Mouse (Mus musculus): ENCODE data around the gene Ctsw. TPM values are rescaled to one million over a fixed set of nuclear protein-coding genes. Genes with fewer than 3 reads are reported as not detected.
A peak's percentile ranks its signal among the peaks of the same experiment; 100 is the strongest.

The Ctsw gene
- polyA plus RNA-seq, 1 experiment from 2014 or later: 1.9 TPM

- Histone ChIP-seq H3K9me3 (no peaks in the 10 kb centered on the region), H3K4me3 (peak overlapping the region; percentile 69), H3K27ac (peak overlapping the region; percentile 92), H3K4me2 (replicated peaks) (peak overlapping the region; percentile 87), H3K4me1 (peaks cover 15% of the 10 kb centered on the region), H3K27me3 (no peaks in the 10 kb centered on the region; the same call in 1 of the 2 replicates), H3K36me3 (peaks cover 23% of the 10 kb centered on the region), H3K9ac (peak overlapping the region; percentile 91)
- peak; percentile 72 for ATAC-seq (ENCODE audit: insufficient number of reproducible peaks, insufficient read depth, low FRiP score, low TSS enrichment)
- under 1% methylated on average over 39 of the region's 68 CpGs for WGBS
Measured at GRCm38 (mm10) chr19:5474281-5475068, 6.2 kb upstream of the Ctsw start.

GRCm38 (mm10) chr19:5473720-5474119 lies 5.4 kb upstream of the Ctsw start, which contains the start of gene Efemp2:
Gene Efemp2, plus strand, starts transcription at chr19:5473954.
- Histone ChIP-seq H3K9ac (peak within 1 kb of the TSS; percentile 91), H3K36me3 (peaks cover 17% of the 10 kb centered on the region), H3K4me2 (replicated peaks) (peak within 1 kb of the TSS; percentile 87), H3K27ac (peak within 1 kb of the TSS; percentile 92), H3K4me1 (peaks cover 15% of the 10 kb centered on the region), H3K4me3 (peak within 1 kb of the TSS; percentile 69), H3K27me3 (no peaks in the 10 kb centered on the region; the same call in 1 of the 2 replicates), H3K9me3 (no peaks in the 10 kb centered on the region)
- peak; percentile 35; the same call in 1 of the 2 replicates for ATAC-seq (ENCODE audit: insufficient number of reproducible peaks, insufficient read depth, low FRiP score, low TSS enrichment)
- 1% methylated on average over 22 of the region's 22 CpGs for WGBS

GRCm38 (mm10) chr19:5472857-5473256 lies 4.5 kb upstream of the Ctsw start:
- no peak overlapping the region for H3K27ac ChIP-seq
- peak overlapping the region; percentile 87; the same call in 1 of the 2 replicates for H3K4me2 ChIP-seq (replicated peaks)
- 82% methylated on average over 3 of the region's 3 CpGs for WGBS
- H3K9me3 ChIP-seq: no peaks in the 10 kb centered on the region
- H3K9ac ChIP-seq: no peak overlapping the region
- H3K36me3 ChIP-seq: peaks cover 11% of the 10 kb centered on the region
- no peaks in the 10 kb centered on the region; the same call in 1 of the 2 replicates for H3K27me3 ChIP-seq
- no peak overlapping the region; the same call in 1 of the 2 replicates for H3K4me3 ChIP-seq
- ATAC-seq (ENCODE audit: insufficient number of reproducible peaks, insufficient read depth, low FRiP score, low TSS enrichment): no peak
- peaks cover 15% of the 10 kb centered on the region for H3K4me1 ChIP-seq

- peaks cover 14% of the 10 kb centered on the region for H3K36me3 ChIP-seq
Measured at GRCm38 (mm10) chr19:5471846-5472245, 3.5 kb upstream of the Ctsw start.

GRCm38 (mm10) chr19:5466916-5467500 lies 1.3 kb downstream of the Ctsw start:
- Histone ChIP-seq H3K36me3 (peaks cover 54% of the 10 kb centered on the region), H3K27me3 (no peaks in the 10 kb centered on the region; the same call in 1 of the 2 replicates), H3K9me3 (no peaks in the 10 kb centered on the region), H3K4me1 (peaks cover 4% of the 10 kb centered on the region; the same call in 1 of the 2 replicates), H3K4me2 (replicated peaks) (no peak overlapping the region), H3K9ac (no peak overlapping the region), H3K4me3 (no peak overlapping the region), H3K27ac (no peak overlapping the region)
- WGBS: 88% methylated on average over 6 of the region's 6 CpGs
- ATAC-seq (ENCODE audit: insufficient number of reproducible peaks, insufficient read depth, low FRiP score, low TSS enrichment): no peak

More at GRCm38 (mm10) chr19:5471846-5472245, 3.5 kb upstream of the Ctsw start:
- no peak overlapping the region for H3K4me3 ChIP-seq
- H3K4me2 ChIP-seq (replicated peaks): no peak overlapping the region
- 40% methylated on average over 5 of the region's 5 CpGs for WGBS
- no peaks in the 10 kb centered on the region for H3K9me3 ChIP-seq
- no peak overlapping the region for H3K9ac ChIP-seq
- no peak overlapping the region for H3K27ac ChIP-seq
- no peak for ATAC-seq (ENCODE audit: insufficient number of reproducible peaks, insufficient read depth, low FRiP score, low TSS enrichment)
- H3K27me3 ChIP-seq: no peaks in the 10 kb centered on the region; the same call in 1 of the 2 replicates
- H3K4me1 ChIP-seq: peaks cover 15% of the 10 kb centered on the region

GRCm38 (mm10) chr19:5465037-5465436 lies 3.3 kb downstream of the Ctsw start:
- Histone ChIP-seq H3K4me1 (peaks cover 13% of the 10 kb centered on the region), H3K27ac (no peak overlapping the region), H3K9me3 (no peaks in the 10 kb centered on the region), H3K27me3 (no peaks in the 10 kb centered on the region; the same call in 1 of the 2 replicates), H3K36me3 (peaks cover 55% of the 10 kb centered on the region), H3K4me3 (no peak overlapping the region), H3K9ac (no peak overlapping the region), H3K4me2 (replicated peaks) (no peak overlapping the region)
- ATAC-seq (ENCODE audit: insufficient number of reproducible peaks, insufficient read depth, low FRiP score, low TSS enrichment): no peak
- 94% methylated on average over 8 of the region's 8 CpGs for WGBS

GRCm38 (mm10) chr19:5463791-5464562 lies 4.3 kb downstream of the Ctsw start:
- Histone ChIP-seq H3K4me3 (peak overlapping the region; percentile 29), H3K9ac (peak overlapping the region; percentile 57), H3K36me3 (peaks cover 55% of the 10 kb centered on the region), H3K4me2 (replicated peaks) (peak overlapping the region; percentile 48), H3K27me3 (no peaks in the 10 kb centered on the region), H3K27ac (peak overlapping the region; percentile 52), H3K9me3 (no peaks in the 10 kb centered on the region), H3K4me1 (peaks cover 13% of the 10 kb centered on the region)
- ATAC-seq (ENCODE audit: insufficient number of reproducible peaks, insufficient read depth, low FRiP score, low TSS enrichment): peak; percentile 60; the same call in 1 of the 2 replicates
- WGBS: 42% methylated on average over 15 of the region's 15 CpGs

- Histone ChIP-seq H3K27ac (no peak overlapping the region), H3K9me3 (no peaks in the 10 kb centered on the region), H3K4me1 (peaks cover 13% of the 10 kb centered on the region), H3K4me2 (replicated peaks) (no peak overlapping the region), H3K4me3 (no peak overlapping the region), H3K36me3 (peaks cover 55% of the 10 kb centered on the region), H3K27me3 (no peaks in the 10 kb centered on the region), H3K9ac (no peak overlapping the region)
- no peak for ATAC-seq (ENCODE audit: insufficient number of reproducible peaks, insufficient read depth, low FRiP score, low TSS enrichment)
- WGBS: 88% methylated on average over 9 of the region's 9 CpGs
Measured at GRCm38 (mm10) chr19:5463212-5463611, 5.1 kb downstream of the Ctsw start.

GRCm38 (mm10) chr19:5461411-5461810 lies 6.9 kb downstream of the Ctsw start:
- 84% methylated on average over 6 of the region's 6 CpGs for WGBS
- Histone ChIP-seq H3K9ac (0 out of 2 replicates have a peak overlapping the region, but pooled peaks have one; percentile 75), H3K27me3 (no peaks in the 10 kb centered on the region), H3K36me3 (peaks cover 40% of the 10 kb centered on the region), H3K4me1 (peaks cover 16% of the 10 kb centered on the region), H3K4me3 (peak overlapping the region; percentile 61), H3K4me2 (replicated peaks) (peak overlapping the region; percentile 90), H3K27ac (no peak overlapping the region), H3K9me3 (no peaks in the 10 kb centered on the region)
- ATAC-seq (ENCODE audit: insufficient number of reproducible peaks, insufficient read depth, low FRiP score, low TSS enrichment): no peak

- no peaks in the 10 kb centered on the region for H3K9me3 ChIP-seq
- peak within 1 kb of the TSS; percentile 90 for H3K4me2 ChIP-seq (replicated peaks)
- H3K9ac ChIP-seq: peak within 1 kb of the TSS; percentile 75
- 0 out of 2 replicates have a peak, but pooled peaks have one; percentile 22 for ATAC-seq (ENCODE audit: insufficient number of reproducible peaks, insufficient read depth, low FRiP score, low TSS enrichment)
- H3K27ac ChIP-seq: peak within 1 kb of the TSS; percentile 80
- H3K4me1 ChIP-seq: peaks cover 26% of the 10 kb centered on the region
- H3K36me3 ChIP-seq: peaks cover 31% of the 10 kb centered on the region
- no peaks in the 10 kb centered on the region for H3K27me3 ChIP-seq
- peak within 1 kb of the TSS; percentile 61 for H3K4me3 ChIP-seq
- WGBS: under 1% methylated on average over 32 of the region's 32 CpGs
Measured at GRCm38 (mm10) chr19:5460465-5460911, 7.8 kb downstream of the Ctsw start, which contains the start of gene Fibp. Gene Fibp, plus strand, starts transcription at chr19:5460615.

- ATAC-seq (ENCODE audit: insufficient number of reproducible peaks, insufficient read depth, low FRiP score, low TSS enrichment): no peak
- Histone ChIP-seq H3K4me2 (replicated peaks) (peak overlapping the region; percentile 90), H3K36me3 (peaks cover 27% of the 10 kb centered on the region), H3K27ac (peak overlapping the region; percentile 80), H3K4me3 (peak overlapping the region; percentile 61), H3K4me1 (peaks cover 31% of the 10 kb centered on the region), H3K27me3 (no peaks in the 10 kb centered on the region), H3K9me3 (no peaks in the 10 kb centered on the region), H3K9ac (peak overlapping the region; percentile 75)
- WGBS: 26% methylated on average over 3 of the region's 3 CpGs
Measured at GRCm38 (mm10) chr19:5459896-5460295, 8.4 kb downstream of the Ctsw start.
